Mouse (Mus musculus): ENCODE measurements around the gene Aldh1a3. TPM values are rescaled to one million over a fixed set of nuclear protein-coding genes. Genes with fewer than 3 reads are reported as not detected.

Aldh1a3 gene
- 0.97 TPM for polyA plus RNA-seq (2014; fragmentation: Illumina TruSeq; extraction: RNeasy Lipid Tissue Mini Kit (QIAGEN cat#74804); ENCODE audit: low read depth, low replicate concordance)

GRCm38 (mm10) chr7:66427437-66428161 is at the start of gene Aldh1a3:
Gene Aldh1a3 (minus strand): TSS chr7:66427517.

GRCm38 (mm10) chr7:66387813-66388521 is 39.4 kb downstream of the Aldh1a3 start, which contains the start of gene Lrrk1:
Gene Lrrk1 (minus strand): TSS chr7:66388350.

GRCm38 (mm10) chr7:66365904-66366303 is 61.4 kb downstream of the Aldh1a3 start, which contains the start of gene Gm10974:
Gene Gm10974 (plus strand): TSS chr7:66365905.

Other genes starting within 250 kb of the Aldh1a3 start
- not detected for gene Gm10974, start 61.6 kb downstream of the Aldh1a3 start, polyA plus RNA-seq (2014; fragmentation: Illumina TruSeq; extraction: RNeasy Lipid Tissue Mini Kit (QIAGEN cat#74804); ENCODE audit: low read depth, low replicate concordance)
- gene Lrrk1, start 39.2 kb downstream of the Aldh1a3 start, polyA plus RNA-seq (2014; fragmentation: Illumina TruSeq; extraction: RNeasy Lipid Tissue Mini Kit (QIAGEN cat#74804); ENCODE audit: low read depth, low replicate concordance): 7.9 TPM